Mouse (Mus musculus) urinary bladder, adult 18-20 months (tissue): Measurements from ENCODE around the gene Gm20696.

ENCODE experiments used
- DNase-seq, 2 experiments: peaks; one replicate each; pipeline ENCODE4 v3.0.0; 2022; ENCODE audit warnings: low spot score in 2 of 2, mixed read lengths in 2 of 2

Gm20696 gene

DNA sequence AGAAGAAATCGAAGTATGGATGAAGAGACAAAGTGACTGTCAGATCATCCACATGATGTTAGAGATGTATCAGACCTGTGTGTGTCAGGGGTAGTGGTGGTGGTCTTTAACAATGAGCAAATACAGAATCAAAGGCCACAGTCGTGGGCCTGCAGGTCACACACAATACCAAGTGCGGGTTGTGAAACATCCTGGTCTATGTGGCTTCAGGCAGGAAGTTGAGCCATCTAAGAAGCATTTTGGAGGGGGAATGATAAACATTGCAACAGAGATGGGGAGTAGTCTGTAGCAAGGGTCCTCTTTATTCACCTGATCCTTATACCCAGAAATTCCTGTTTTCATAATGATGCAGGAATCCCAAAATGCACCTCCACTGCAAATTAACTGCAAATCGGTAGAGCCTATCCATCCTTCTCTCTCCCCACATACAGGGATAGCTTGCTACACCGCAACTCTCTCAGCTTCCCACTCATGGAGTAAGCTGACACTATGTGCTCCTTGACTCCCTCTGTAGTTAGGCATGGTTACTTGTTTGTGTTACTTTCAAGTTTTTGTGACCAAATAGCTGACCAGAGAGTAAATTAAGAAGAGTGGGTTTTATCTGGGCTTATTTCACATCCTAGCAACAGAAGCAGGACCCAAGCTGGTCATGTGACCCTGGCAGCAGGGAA lies 454.8 kb downstream of the Gm20696 start:
- no peak for DNase-seq

DNA sequence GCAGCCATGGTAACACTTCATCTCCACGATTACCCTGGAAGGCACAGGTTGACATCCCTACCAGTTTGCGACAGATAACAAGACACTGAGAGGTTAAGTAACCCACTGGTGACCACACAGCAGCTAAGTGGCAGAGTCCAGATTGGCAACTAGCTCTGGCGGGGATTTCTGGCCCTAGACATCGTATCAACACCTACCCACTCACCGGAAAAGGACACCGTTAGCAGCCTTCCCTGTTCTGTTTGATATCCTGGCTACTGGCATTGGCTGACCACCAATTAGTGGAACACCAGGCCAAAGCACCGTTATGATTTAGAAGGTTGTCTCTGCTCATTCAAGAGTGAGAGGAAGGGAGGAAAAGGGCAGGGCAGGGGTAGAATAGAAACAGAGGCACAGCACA lies 456.4 kb downstream of the Gm20696 start:
- DNase-seq, result no peak
